Mouse (Mus musculus) hindbrain, embryonic 14.5 days (tissue): ENCODE data around the gene Zfp787. TPM values are rescaled to one million over a fixed set of nuclear protein-coding genes. Genes with fewer than 3 reads are reported as not detected.
A peak's percentile ranks its signal among the peaks of the same experiment; 100 is the strongest.

Source experiments
- ATAC-seq: fragments of 200-750 bp; cut with Nextera tagmentation; 2 replicates; pipeline ENCODE4 v1.8.0; 2017; ENCODE audit warnings: moderate number of reproducible peaks, mild to moderate bottlenecking, moderate TSS enrichment, moderate library complexity; ENCODE audit not compliant: low FRiP score
- DNase-seq: peaks from one replicate; pipeline ENCODE4 v3.0.0-alpha.2; 2015; ENCODE audit warnings: low spot score
- H3K27ac ChIP-seq: fragments of 300-500 bp; sonication (generic); 2 replicates; pipeline ENCODE4 v1.5.1; 2014; ENCODE audit warnings: mild to moderate bottlenecking, moderate library complexity
- H3K27me3 ChIP-seq: fragments of 300-500 bp; sonication (generic); 2 replicates; pipeline ENCODE4 v1.6.1; 2014; ENCODE audit warnings: mild to moderate bottlenecking, low read length, mixed read lengths; ENCODE audit not compliant: control insufficient read depth, insufficient read depth
- H3K36me3 ChIP-seq: fragments of 300-500 bp; sonication (generic); replicated peaks from 2 replicates; pipeline ENCODE4 v1.6.1; 2014; ENCODE audit not compliant: control insufficient read depth, insufficient read depth
- H3K4me1 ChIP-seq: fragments of 300-500 bp; sonication (generic); replicated peaks from 2 replicates; pipeline ENCODE4 v1.6.1; 2014; ENCODE audit warnings: antibody characterized with exemption, low read length, mixed read lengths; ENCODE audit not compliant: control insufficient read depth, insufficient read depth
- H3K4me2 ChIP-seq: fragments of 300-500 bp; sonication (generic); replicated peaks from 2 replicates; pipeline ENCODE4 v1.6.1; 2014; ENCODE audit warnings: mild to moderate bottlenecking, moderate library complexity
- H3K4me3 ChIP-seq: fragments of 300-500 bp; sonication (generic); replicated peaks from 2 replicates; pipeline ENCODE4 v1.5.1; 2014; ENCODE audit warnings: mild to moderate bottlenecking, low read length
- H3K9ac ChIP-seq: fragments of 300-500 bp; sonication (generic); 2 replicates; pipeline ENCODE4 v1.6.1; 2014
- H3K9me3 ChIP-seq: fragments of 300-500 bp; sonication (generic); 2 replicates; pipeline ENCODE4 v1.6.1; 2016; ENCODE audit warnings: low read length; ENCODE audit not compliant: control insufficient read depth
- WGBS: fragments of 180-500 bp; shearing (Covaris S2); extraction: QIAGEN DNeasy Blood & Tissue Kit; methylation state at CpG from one replicate; pipeline ENCODE4 v1.1.7; 2014; 5-methylcytosine and 5-hydroxymethylcytosine counted together
- polyA plus RNA-seq: library from polyadenylated mRNA; unstranded; fragments of >200 nt; fragmentation: Nextera tagmentation; extraction: Ambion mirVana; gene quantifications from 2 replicates; pipeline ENCODE4 v1.2.1, GENCODE M21; 2014

Zfp787 gene
- polyA plus RNA-seq, 1 experiment from 2014 or later: 14.5 TPM

DNA sequence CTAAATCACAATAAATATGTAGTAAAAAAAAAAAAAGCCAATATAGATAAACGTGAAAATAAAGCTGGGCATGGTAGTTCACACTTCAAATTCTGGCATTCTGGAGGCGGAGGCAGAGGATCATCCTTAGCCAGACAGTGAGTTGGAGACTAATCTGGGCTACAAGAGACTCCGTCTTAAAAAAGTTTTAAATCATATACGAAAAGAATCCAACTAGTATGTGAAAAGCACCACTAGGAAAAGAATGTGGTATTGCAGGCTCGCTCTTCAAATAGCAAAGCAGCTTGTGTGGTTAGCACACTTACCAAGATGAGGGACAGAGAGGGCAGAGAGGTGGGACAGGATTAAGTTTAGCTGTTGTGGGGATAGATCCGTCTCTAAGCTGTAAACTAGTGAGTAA is 15.1 kb upstream of the Zfp787 start:
- 58% methylated on average over 6 of the region's 6 CpGs for WGBS
- no peak for ATAC-seq
- H3K9me3 ChIP-seq: no peaks in the 10 kb centered on the region
- 0 out of 2 replicates have a peak overlapping the region, but pooled peaks have one; percentile 67 for H3K4me3 ChIP-seq
- no peaks in the 10 kb centered on the region for H3K27me3 ChIP-seq
- H3K36me3 ChIP-seq: peaks cover 10% of the 10 kb centered on the region; the same call in 1 of the 2 replicates
- DNase-seq: no peak
- H3K4me2 ChIP-seq: peak overlapping the region; percentile 68
- H3K9ac ChIP-seq: peak overlapping the region; percentile 52
- H3K27ac ChIP-seq: peak overlapping the region; percentile 82
- H3K4me1 ChIP-seq: 0 out of 2 replicates have a peak, but pooled peaks cover 11% of the 10 kb centered on the region

- 0 out of 2 replicates have a peak, but pooled peaks cover 11% of the 10 kb centered on the region for H3K4me1 ChIP-seq
- no peak for ATAC-seq
- H3K4me3 ChIP-seq: no peak overlapping the region
- no peak overlapping the region for H3K9ac ChIP-seq
- H3K36me3 ChIP-seq: peaks cover 5% of the 10 kb centered on the region; the same call in 1 of the 2 replicates
- no peak overlapping the region for H3K27ac ChIP-seq
- DNase-seq: no peak
- H3K9me3 ChIP-seq: no peaks in the 10 kb centered on the region
- H3K4me2 ChIP-seq: no peak overlapping the region
- no peaks in the 10 kb centered on the region for H3K27me3 ChIP-seq
- 86% methylated on average over 9 of the region's 9 CpGs for WGBS
Observed at GRCm38 (mm10) chr7:6170391-6170790, 14.6 kb upstream of the Zfp787 start.

- 75% methylated on average over 3 of the region's 3 CpGs for WGBS
Observed at GRCm38 (mm10) chr7:6169403-6169802, 13.6 kb upstream of the Zfp787 start.

GRCm38 (mm10) chr7:6164671-6165070 is 8.9 kb upstream of the Zfp787 start:
- no peak overlapping the region for H3K9ac ChIP-seq
- WGBS: 77% methylated on average over 5 of the region's 5 CpGs
- H3K9me3 ChIP-seq: no peaks in the 10 kb centered on the region
- H3K4me1 ChIP-seq: no peaks in the 10 kb centered on the region
- DNase-seq (no peak), ATAC-seq (no peak)
- H3K36me3 ChIP-seq: no peaks in the 10 kb centered on the region
- no peak overlapping the region for H3K4me3 ChIP-seq
- no peak overlapping the region for H3K4me2 ChIP-seq
- H3K27me3 ChIP-seq: no peaks in the 10 kb centered on the region
- no peak overlapping the region for H3K27ac ChIP-seq

More at GRCm38 (mm10) chr7:6169403-6169802, 13.6 kb upstream of the Zfp787 start:
- H3K9ac ChIP-seq: no peak overlapping the region
- H3K36me3 ChIP-seq: no peaks in the 10 kb centered on the region
- DNase-seq (no peak), ATAC-seq (no peak)
- H3K4me1 ChIP-seq: 0 out of 2 replicates have a peak, but pooled peaks cover 11% of the 10 kb centered on the region
- H3K9me3 ChIP-seq: no peaks in the 10 kb centered on the region
- no peak overlapping the region for H3K4me2 ChIP-seq
- H3K27me3 ChIP-seq: no peaks in the 10 kb centered on the region
- no peak overlapping the region for H3K27ac ChIP-seq
- H3K4me3 ChIP-seq: no peak overlapping the region

DNA sequence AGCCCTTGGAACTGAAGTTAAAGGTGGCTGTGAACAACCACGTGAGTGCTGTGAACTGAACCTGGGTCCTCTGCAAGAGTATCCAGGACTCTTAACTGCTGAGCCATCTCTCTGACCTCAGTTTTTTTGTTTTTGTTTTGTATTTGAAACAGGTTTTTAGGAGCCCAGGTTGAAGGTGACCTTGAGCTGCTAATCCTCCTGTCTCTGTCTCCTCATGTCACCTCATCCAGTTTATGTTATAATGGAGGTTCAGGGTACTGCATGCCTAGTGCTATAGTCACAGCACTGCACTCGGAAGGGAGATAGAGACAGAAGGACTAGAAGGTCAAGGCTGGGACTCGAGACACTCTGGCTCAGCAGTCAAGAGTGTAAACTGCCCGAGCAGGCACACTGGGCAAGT is 6.4 kb upstream of the Zfp787 start:
- no peak for ATAC-seq
- DNase-seq: no peak
- no peak overlapping the region for H3K9ac ChIP-seq
- no peaks in the 10 kb centered on the region for H3K9me3 ChIP-seq
- no peak overlapping the region for H3K27ac ChIP-seq
- 74% methylated on average over 4 of the region's 4 CpGs for WGBS
- H3K36me3 ChIP-seq: no peaks in the 10 kb centered on the region
- H3K4me2 ChIP-seq: no peak overlapping the region
- no peak overlapping the region for H3K4me3 ChIP-seq
- H3K27me3 ChIP-seq: no peaks in the 10 kb centered on the region
- H3K4me1 ChIP-seq: no peaks in the 10 kb centered on the region

DNA sequence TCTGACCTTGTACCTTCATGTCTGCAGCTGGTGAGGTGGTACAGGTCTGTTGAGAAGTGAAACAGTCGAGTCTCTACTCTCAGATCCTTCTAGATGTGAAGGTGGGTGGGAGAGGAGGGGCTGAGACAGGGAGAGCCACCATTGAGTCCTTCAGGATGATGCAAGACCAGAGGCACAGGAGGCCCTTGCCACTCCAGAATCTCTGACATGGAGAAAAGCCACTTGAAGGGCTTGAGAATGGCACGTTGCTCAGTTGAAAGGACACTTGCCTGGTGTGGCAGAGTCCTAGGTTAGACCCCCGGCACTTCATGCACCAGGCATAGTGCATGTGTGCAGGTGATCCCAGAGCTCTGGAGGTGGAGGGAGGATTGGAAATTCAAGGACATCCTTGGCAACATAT is 5.7 kb upstream of the Zfp787 start:
- H3K4me1 ChIP-seq: peaks cover 4% of the 10 kb centered on the region; the same call in 1 of the 2 replicates
- H3K4me3 ChIP-seq: no peak overlapping the region
- H3K4me2 ChIP-seq: no peak overlapping the region
- H3K9ac ChIP-seq: no peak overlapping the region
- no peaks in the 10 kb centered on the region for H3K9me3 ChIP-seq
- no peak overlapping the region for H3K27ac ChIP-seq
- DNase-seq: no peak
- no peaks in the 10 kb centered on the region for H3K36me3 ChIP-seq
- no peak for ATAC-seq
- 67% methylated on average over 3 of the region's 3 CpGs for WGBS
- no peaks in the 10 kb centered on the region for H3K27me3 ChIP-seq

DNA sequence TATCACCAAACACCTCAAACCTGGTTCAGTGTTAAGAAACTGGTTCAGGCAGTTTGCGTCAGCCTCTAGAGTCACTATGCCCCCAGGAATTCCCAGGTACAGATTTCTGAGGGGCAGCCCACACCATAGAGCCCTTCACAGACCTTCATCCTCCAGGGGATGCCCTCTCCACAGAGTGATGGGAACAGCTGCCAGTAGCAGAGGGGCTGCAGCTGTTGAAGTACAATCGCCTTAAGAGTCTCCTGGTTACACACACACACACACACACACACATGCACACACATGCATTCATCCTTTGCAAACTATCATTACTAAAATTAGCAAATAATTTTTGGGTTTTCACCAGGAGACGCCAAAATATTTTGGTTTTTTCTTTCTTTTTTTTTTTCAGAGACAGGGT is 3.8 kb upstream of the Zfp787 start:
- Histone ChIP-seq H3K27ac (no peak overlapping the region), H3K9me3 (no peaks in the 10 kb centered on the region), H3K9ac (no peak overlapping the region), H3K27me3 (no peaks in the 10 kb centered on the region), H3K4me1 (peaks cover 9% of the 10 kb centered on the region), H3K36me3 (no peaks in the 10 kb centered on the region), H3K4me2 (no peak overlapping the region), H3K4me3 (no peak overlapping the region)
- WGBS: 90% methylated on average over 3 of the region's 3 CpGs
- DNase-seq (no peak), ATAC-seq (no peak)

- H3K4me2 ChIP-seq: no peak overlapping the region
- H3K9me3 ChIP-seq: no peaks in the 10 kb centered on the region
- DNase-seq: no peak
- no peak for ATAC-seq
- H3K9ac ChIP-seq: no peak overlapping the region
- 79% methylated on average over 1 of the region's 1 CpGs for WGBS
- no peak overlapping the region for H3K4me3 ChIP-seq
- peaks cover 18% of the 10 kb centered on the region for H3K4me1 ChIP-seq
- no peak overlapping the region for H3K27ac ChIP-seq
- no peaks in the 10 kb centered on the region for H3K36me3 ChIP-seq
- H3K27me3 ChIP-seq: no peaks in the 10 kb centered on the region
Observed at GRCm38 (mm10) chr7:6157479-6157878, 1.7 kb upstream of the Zfp787 start.

GRCm38 (mm10) chr7:6156901-6157472 is 1.2 kb upstream of the Zfp787 start:
- Histone ChIP-seq H3K4me1 (peaks cover 18% of the 10 kb centered on the region), H3K27ac (0 out of 2 replicates have a peak overlapping the region, but pooled peaks have one; percentile 96), H3K36me3 (no peaks in the 10 kb centered on the region), H3K4me2 (peak overlapping the region; percentile 93), H3K27me3 (no peaks in the 10 kb centered on the region), H3K9ac (peak overlapping the region; percentile 90), H3K9me3 (no peaks in the 10 kb centered on the region), H3K4me3 (peak overlapping the region; percentile 90)
- no peak for DNase-seq
- no peak for ATAC-seq
- 76% methylated on average over 9 of the region's 9 CpGs for WGBS
